Mouse (Mus musculus): ENCODE measurements at regions not wholly inside any gene's neighbourhood (a gene's known extent, or its start where the extent isn't known, plus 50 kb on each side); places are given as distances from the start of the nearest gene placed in this dataset.
A peak's percentile ranks its signal among the peaks of the same experiment; 100 is the strongest.

GRCm38 (mm10) chr8:126160356-126160975, 137.9 kb upstream of the Slc35f3 start:
- no peak for DNase-seq (ENCODE audit: low spot score)

- peak; percentile 77 for DNase-seq (ENCODE audit: low spot score)
Observed at GRCm38 (mm10) chr8:126162748-126163371, 135.5 kb upstream of the Slc35f3 start.

GRCm38 (mm10) chr8:126163954-126164353, 134.4 kb upstream of the Slc35f3 start:
- DNase-seq (ENCODE audit: low spot score): no peak

GRCm38 (mm10) chr8:126165486-126166095, 132.8 kb upstream of the Slc35f3 start:
- DNase-seq (ENCODE audit: low spot score): no peak

DNA sequence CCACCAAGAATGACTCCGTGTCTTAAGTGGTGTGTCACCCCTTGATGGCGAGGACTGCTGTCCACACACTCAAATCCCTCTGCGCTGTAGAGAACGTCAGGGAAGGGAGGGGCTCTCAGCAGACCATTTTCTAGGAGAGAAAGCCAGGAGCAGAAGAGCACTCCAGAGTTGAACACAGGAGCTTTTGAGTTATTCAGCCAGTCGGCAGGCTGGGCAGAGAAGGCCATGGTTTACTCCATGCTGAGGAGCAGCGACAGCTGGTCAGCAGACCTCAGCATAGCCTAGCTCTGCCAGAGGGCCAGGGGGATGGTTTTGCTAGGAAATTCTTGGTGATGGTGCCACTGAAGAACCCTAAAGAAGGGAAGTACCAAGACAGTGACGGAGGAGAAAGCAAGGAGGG, 132.0 kb upstream of the Slc35f3 start:
- DNase-seq (ENCODE audit: low spot score): no peak

DNA sequence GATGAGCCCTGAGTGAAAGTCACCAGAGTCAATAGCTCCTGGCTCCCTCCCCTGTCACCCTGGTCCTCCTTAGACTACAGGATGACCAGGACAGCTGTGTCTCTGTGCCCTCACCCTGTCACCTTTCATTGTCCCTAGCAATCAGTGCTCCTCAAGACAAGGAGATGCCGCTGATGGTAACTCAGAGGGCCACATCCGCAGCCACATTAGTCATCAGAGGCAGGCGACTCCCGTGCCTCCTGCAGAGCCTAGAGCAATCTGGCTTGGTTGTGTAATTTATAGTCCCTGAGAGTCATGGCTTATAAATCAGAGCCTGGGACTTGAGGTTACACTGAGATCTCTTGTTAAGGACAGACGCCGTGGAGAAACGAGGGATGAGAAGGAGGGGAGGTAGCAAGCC, 123.9 kb upstream of the Slc35f3 start:
- no peak for DNase-seq (ENCODE audit: low spot score)

DNA sequence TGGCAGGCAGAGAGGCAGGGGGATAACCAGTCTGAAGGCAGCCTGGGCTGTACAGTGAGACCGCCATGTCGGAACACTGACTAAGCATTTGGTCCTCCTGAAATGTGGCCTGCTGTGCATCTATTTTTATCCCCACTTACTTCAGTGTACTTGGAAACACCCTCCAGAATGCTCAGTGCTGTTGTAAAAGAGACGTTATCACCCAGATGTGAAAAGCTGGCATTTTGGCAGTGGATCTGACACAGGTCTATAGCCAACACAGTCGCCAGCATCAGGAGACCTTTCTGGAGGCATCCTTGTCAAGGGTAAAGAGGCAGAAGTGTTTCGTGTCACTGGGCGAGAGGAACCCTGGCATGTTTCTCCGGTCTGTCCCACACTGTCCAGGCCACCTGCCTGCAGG, 122.1 kb upstream of the Slc35f3 start:
- no peak for DNase-seq (ENCODE audit: low spot score)

DNA sequence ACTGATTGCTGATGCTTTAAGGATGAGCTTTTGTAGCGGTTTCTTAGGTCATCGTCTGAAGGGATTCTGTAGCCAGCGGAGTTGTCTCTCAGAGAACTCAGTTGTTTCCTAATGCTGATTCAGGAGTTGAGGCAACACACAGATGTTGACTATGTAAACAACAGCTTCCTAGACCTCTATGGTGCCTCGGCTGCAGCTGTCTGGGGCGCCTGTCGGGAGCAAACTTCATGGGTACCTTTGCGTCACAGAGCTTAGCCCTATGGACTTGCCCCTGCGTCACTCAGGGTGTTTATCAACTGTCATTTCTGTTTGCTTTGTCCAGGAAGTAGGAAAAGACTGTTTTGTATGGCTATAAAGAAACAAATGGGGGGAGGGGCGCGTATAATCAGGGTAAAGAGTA, 120.5 kb upstream of the Slc35f3 start:
- DNase-seq (ENCODE audit: low spot score): no peak

DNA sequence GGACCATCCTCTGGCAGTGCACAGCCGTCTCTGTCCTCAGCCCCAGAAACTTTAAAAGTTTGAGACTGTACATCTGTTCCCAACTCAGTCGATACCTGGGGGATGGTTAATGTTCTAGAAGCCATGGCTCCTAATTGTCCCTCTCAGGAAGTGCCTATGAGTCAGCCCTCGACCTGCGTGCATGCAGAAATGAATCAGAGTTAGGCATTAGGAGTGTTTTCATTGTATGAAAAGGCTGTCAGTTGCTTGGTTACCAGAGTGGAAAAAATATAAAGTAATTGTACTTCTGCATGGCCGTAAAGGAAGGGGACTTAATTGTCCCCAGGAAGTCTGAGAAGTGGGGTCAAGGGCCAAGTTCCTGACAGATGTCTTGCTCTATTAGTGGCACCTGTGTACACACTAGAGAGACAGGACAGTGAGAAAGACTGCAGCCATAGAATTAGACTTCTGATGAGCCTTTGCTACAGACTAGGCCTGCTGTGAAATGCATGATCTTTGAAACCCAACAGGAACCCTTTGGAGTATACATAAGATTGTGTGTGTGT, 109.5 kb upstream of the Slc35f3 start:
- DNase-seq (ENCODE audit: low spot score): no peak

GRCm38 (mm10) chr8:126195616-126196015, 102.7 kb upstream of the Slc35f3 start:
- DNase-seq (ENCODE audit: low spot score): no peak

DNA sequence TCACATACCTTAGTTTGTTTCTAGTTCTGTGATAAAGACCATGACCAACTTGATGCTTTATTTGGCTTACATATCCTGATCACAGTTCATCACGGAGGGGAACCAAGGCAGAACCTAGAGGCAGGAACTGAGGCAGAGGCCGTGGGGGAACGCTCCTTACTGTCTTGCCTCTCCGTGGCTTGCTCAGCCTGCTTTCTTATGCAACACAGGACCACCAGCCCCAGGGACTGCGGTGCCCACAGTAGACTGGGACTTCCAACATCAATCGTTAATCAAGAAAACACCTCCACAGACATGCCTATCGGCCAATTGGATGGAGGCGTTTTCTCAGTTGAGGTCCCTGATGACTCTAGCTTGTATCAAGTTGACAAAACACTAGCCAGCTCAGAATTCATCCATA, 87.8 kb upstream of the Slc35f3 start:
- DNase-seq (ENCODE audit: low spot score): no peak

- no peak for DNase-seq (ENCODE audit: low spot score)
Observed at GRCm38 (mm10) chr8:126212802-126213201, 85.6 kb upstream of the Slc35f3 start.

DNA sequence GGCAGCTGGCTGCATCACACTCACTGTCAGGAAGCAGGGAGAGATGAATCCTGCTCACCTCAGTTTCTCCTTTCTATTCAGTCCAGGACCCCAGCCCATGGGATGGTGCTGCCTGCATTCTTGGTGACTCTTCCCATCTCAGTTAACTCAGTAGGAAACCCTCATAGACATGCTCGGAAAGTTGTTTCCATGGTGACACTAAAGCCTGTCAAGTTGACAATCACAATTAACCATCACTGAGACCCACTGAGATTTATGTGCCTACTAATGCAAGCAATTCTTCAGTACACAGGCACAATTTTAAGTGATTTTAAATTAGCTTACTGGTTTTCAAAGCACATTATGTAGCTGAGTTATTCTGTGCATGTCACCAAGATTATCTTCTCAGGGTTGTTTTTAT, 83.8 kb upstream of the Slc35f3 start:
- no peak for DNase-seq (ENCODE audit: low spot score)

DNA sequence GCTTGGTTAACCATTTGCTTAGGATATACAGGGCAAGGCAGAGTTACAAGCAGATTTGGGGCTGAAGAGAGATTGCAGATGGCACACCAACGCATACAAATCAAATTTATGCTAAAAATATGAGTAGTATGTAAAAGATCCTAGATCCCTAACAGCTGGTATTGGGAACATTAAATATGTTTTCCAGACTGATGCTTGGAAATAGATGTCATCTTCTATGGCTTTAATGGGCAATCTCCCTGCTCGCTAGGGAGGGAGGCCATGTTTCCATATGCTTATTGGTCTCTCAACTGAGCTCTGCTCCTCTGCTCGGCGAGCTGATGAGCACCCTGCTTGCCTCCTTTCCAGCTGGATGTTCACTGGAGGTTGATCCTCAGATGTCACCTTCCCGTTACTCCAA, 82.0 kb upstream of the Slc35f3 start:
- peak; percentile 32 for DNase-seq (ENCODE audit: low spot score)

DNA sequence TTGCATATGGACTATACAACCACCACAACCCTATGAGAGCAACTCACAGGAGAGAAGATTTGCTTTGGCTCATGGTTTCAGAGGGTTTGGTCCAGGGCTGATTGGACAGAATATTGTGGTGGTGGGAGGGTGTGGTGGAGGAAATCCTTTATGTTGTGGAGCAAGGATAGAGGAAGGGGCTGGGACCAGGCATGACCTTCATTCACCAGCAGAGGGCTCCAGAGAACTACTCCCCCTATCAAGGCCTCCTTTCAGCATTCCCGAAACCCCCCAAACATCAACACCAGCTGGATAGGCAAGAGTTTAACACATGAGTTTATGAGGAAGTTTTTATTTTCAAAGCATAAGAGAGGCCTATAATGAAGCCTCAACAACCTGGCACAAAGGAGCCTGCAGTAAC, 76.7 kb upstream of the Slc35f3 start:
- DNase-seq (ENCODE audit: low spot score): no peak

DNA sequence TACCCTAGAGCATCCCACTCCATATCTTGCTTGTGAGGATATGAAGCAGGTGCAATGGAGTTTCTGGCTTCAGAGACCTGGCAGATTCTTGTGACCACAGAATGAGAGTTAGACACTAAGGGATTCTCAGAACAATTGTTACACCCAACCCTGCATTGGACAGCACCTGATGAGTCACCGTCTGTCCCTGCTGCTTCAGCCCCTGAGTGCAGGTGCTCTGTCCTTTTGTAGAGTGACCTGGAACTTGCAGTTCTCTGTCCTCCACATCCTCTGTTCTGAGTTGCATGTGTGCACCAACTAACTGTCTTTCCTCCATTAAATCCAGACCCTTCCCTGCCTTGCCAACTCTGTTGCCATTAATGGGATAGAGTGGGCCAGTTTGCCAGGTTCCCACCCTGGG, 66.6 kb upstream of the Slc35f3 start:
- no peak for DNase-seq (ENCODE audit: low spot score)

GRCm38 (mm10) chr8:126232521-126232920, 65.8 kb upstream of the Slc35f3 start:
- DNase-seq (ENCODE audit: low spot score): no peak

DNA sequence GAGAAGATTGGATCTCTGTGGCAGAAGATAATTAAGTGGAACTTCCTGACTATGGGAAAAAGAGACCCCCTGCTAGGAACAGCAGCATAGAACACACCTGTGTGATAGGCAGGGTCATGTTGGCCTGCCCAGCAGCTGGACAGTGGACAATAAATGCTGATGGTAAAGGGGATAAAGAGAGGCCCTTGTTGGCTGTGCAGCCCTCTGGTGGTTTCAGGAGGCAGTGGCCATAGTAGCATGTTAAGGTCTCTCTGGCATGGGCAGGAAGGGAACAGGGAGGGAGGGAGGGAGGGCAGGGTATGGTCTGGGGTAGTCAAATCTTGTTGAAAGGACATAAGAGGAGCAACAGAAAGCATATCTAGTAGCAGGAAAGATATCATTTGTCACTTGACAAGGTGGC, 58.7 kb upstream of the Slc35f3 start:
- DNase-seq (ENCODE audit: low spot score): no peak

GRCm38 (mm10) chr8:126244321-126244720, 54.0 kb upstream of the Slc35f3 start:
- DNase-seq (ENCODE audit: low spot score): no peak
